ENCODE assay signal across 17 mouse cellular contexts in genomic region chr12:79292874-79293273, GRCm38 (mm10). TPM values are rescaled to one million over a fixed set of nuclear protein-coding genes. Genes with fewer than 3 reads are reported as not detected.
"Had no signal": no experiment of that assay in that cellular context is flagged by ENCODE, and none has a peak within 500 bp of the region (broad histone marks: within the 10 kb centered on the region; RNA-seq: fewer than 3 reads in every experiment).

No protein-coding gene starts in this region.

- ATAC-seq: intestine, embryonic 15.5 days; midbrain, embryonic 15.5 days had no signal

- H3K4me2 ChIP-seq: intestine, embryonic 15.5 days; limb, embryonic 15.5 days; lung, embryonic 14.5 days; midbrain, embryonic 11.5 days; midbrain, embryonic 15.5 days; neural tube, embryonic 12.5 days; stomach, embryonic 15.5 days had no signal

- H3K27ac ChIP-seq: intestine, embryonic 15.5 days; limb, embryonic 15.5 days; macrophage; midbrain, embryonic 15.5 days; neural tube, embryonic 12.5 days; stomach, embryonic 15.5 days had no signal

- H3K4me3 ChIP-seq: intestine, embryonic 15.5 days; limb, embryonic 15.5 days; megakaryocyte, embryonic 14.5 days; midbrain, embryonic 15.5 days; neural tube, embryonic 12.5 days; stomach, embryonic 15.5 days had no signal

- H3K9ac ChIP-seq: intestine, embryonic 15.5 days; limb, embryonic 15.5 days; lung, embryonic 14.5 days; midbrain, embryonic 15.5 days; neural tube, embryonic 12.5 days; stomach, embryonic 15.5 days had no signal

- H3K9me3 ChIP-seq: intestine, embryonic 15.5 days; limb, embryonic 15.5 days; megakaryocyte, embryonic 14.5 days; midbrain, embryonic 15.5 days; neural tube, embryonic 12.5 days; stomach, embryonic 15.5 days had no signal

- DNase-seq: kidney, postnatal 25 days; layer of hippocampus, adult 9-11 months; layer of hippocampus, postnatal 36 days; lung, embryonic 14.5 days; lung, postnatal 10 days; retina, postnatal 1 day; thymus, adult 2 months; thymus, postnatal 25 days had no signal

- H3K27me3 ChIP-seq: intestine, embryonic 15.5 days; limb, embryonic 15.5 days; megakaryocyte, embryonic 14.5 days; midbrain, embryonic 15.5 days; neural tube, embryonic 12.5 days; stomach, embryonic 15.5 days had no signal

- H3K36me3 ChIP-seq: intestine, embryonic 15.5 days had no signal

RNA-seq across cellular contexts. Expression of gene Rad51b, which starts 4.2 kb away (rescaled TPM):
- total RNA-seq: monocyte, adult 5-6 weeks had no signal
